Mouse (Mus musculus) cerebellum, postnatal 36 days (tissue): ENCODE measurements around the gene Cd83.

ENCODE experiments used
- DNase-seq, 2 experiments: peaks; one replicate each; pipeline ENCODE4 v3.0.0; 2021 to 2022; ENCODE audit warnings: mixed read lengths in 2 of 2

Cd83 gene

DNA sequence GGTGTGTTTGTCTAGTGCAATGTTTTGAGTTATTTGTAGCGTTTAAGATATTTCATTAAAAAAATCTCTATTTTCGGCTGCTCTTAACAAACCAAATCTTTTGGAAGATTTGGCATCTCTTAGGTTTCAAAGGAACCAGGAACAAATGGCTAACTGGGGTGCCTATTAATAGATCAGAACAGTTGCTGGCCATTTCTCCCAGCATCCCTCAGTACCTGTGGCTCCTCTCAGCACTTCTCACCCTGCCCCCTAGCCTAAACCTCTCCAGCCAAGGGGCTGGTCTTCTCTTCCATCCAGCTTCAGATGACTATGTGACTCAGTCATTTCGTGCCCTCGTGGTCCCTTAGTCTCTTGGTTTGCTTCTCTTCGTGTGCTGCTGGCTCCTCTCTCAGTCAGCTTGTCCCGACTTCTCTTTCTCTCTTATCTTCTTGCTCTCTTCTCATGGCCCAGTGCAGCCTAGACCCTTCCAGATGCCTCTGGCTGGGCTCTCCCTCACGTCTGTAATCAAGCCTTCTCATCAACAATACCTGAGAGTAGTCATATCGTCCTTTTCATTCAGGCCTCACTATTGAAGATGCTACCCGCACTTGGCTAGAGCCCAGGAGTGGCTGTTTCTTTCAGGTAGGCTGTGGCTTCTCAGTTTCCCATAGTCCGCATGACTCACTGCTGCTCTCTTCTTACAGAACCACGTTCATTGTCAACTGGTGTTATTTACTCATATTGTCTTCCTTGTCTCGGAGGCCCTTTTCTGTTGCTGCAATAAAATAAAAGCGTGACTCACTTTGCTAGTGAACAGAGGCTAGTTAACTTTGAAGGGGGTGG lies 9.8 kb upstream of the Cd83 start:
- no peak for DNase-seq

DNA sequence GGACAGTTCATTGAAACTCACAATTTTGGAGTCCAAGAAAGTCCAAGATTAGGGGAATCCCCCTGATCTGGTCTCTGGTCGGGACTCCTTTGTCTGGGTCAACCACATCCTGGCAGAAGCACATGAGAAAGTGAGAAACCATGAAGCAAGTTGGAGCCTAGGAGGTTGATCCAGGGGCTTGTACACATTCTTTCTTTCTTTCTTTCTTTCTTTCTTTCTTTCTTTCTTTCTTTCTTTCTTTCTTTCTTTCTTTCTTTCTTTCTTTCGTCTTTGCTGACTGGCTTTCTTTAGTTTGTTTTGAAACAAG lies 9.2 kb upstream of the Cd83 start:
- no peak for DNase-seq

DNA sequence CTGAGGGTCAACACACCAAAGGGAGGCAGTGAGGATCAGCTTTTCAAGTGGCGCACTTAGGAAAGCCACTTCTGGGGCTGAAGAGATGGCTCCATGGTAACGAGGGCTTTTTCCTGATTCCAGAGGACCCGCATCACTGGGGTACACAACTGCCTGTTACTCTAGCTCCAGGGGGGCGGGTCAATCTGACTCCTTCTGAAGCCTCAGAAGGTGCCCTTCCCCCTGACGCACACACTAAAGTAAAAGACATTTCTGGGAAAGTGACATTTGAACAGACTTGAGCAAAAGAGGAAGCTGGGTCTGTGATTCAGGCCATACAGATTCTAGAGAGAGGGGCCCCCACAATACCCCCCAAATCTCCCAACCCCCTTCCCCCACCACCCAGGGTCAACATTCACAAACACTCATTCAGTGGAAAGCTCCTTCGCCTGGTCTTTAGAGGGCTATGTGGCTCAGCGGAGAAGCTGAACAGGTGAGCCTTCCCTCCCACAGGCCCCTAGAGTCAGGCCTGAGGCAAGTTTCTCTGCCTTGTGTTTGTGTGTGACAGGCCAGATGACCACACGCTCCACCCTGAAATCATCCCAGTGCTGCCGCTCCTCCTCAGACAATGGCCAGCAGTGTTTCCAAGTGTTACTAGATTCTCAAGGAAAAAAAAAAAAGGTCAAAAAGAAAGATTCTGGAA lies 7.1 kb upstream of the Cd83 start:
- no peak for DNase-seq

DNA sequence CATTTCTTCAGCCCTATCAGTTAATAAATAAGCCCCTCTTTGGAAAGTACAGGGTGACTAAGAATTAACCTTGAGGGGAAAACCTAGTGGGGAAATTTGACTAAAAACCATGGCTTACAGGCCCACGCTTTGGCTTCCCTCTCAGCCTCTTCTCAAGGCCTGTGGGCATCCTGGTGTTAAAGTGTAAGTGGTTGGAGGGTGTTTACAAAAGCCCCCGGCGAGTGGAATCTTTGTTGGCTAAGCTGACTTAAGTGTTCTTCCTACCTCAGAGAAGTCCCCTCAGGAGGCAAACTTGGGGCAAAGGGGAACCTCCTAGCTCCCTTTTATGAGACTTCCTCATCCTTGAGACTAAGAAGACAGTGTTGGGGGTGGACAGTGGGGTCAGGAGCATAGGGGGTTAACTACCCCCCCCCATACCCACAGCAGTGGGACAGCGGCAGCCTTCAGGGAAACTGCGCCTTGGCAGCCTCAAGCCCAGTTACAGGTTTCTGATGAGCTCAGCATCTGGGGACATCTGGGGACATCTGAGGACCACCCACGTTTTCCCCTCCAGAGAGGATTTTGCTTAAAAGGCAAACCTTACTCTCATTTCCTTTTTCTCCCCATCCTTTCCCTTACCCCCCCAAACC lies 6.4 kb upstream of the Cd83 start:
- DNase-seq = no peak

DNA sequence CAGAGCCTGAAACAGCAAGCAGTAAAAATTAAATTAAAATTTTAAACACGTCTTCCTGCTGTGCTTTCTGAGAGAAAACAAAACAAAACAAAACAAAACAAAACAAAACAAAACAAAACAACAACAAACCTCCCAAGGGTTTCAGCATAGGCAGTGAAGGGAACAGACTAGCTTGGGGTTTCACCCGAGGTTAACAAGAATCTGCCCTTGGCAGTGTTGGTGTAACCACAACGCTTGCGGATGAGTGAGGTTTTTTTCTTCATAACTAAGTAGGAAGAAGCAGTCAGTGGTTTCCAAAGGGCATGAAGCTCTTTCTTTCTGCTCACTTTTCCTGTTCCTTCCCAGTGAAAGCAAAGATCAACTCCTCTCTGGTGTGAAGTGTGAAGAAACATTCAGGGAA lies 5.6 kb upstream of the Cd83 start:
- DNase-seq = no peak

DNA sequence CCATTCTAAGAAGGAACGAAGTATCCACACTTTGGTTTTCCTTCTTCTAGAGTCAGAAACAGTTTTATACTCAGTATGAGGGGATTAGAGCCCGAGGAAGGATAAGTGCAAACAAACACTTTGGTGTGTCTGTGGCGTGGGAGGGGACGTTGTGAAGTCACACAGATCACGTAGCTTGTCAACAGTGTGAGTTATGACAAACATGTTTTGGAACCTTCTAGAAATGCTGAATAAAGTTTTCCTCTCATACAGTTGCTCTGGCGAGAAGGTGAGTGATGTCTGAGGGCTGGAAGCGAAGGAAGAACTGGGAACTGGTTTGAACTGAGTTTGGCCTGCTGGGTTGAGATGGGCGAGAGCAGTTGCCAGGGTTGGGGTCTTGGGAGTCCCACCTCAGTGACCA lies 4.5 kb upstream of the Cd83 start:
- no peak for DNase-seq

DNA sequence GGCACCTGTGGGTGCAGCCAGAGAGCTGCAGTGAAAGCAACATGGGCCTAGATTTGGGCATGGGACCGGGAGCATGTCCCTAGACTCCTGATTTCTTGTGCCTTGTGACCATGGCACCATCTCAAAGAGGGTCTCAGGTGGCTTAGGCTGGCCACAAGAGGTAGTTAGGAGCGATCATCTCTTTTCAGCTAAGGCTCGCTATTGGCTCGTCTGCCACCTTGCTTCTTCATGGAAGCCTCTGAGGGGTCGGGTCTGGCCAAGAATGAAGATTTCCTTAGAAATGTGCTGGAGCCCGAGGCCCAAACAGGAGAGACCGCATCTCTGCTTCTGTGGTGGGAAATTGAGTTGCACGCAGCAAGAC lies 1.1 kb downstream of the Cd83 start:
- DNase-seq = peak in 1 of 2 experiments; percentile 22

DNA sequence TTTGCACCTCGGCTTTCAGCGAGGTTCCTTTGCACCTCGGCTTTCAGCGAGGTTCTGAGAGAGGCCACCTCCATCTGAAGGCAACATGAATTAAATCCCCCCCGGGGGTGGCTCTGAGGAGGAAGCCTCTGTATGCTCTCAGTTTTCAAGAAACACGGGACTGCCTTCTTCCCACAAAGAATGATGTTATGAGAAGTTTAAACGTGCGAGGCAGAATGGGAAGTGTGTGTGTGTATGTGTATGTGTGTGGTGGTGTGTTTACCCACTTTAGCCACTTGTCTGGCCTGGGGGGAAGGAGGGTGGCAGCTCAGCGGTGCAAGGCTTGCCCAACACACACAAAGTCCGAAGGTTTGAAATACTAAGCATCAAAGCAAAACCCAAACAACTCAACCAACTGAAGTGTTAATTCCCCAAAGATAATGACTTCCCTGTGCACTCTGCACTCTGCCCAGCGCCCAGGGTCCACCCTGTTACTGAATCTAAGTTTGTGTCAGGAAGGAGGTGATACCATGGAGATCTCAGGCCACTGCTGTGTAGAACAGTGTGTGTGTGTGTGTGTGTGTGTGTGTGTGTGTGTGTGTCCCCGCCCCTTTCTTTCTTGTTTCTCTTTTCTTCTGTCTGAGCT lies 1.7 kb downstream of the Cd83 start:
- DNase-seq = no peak

DNA sequence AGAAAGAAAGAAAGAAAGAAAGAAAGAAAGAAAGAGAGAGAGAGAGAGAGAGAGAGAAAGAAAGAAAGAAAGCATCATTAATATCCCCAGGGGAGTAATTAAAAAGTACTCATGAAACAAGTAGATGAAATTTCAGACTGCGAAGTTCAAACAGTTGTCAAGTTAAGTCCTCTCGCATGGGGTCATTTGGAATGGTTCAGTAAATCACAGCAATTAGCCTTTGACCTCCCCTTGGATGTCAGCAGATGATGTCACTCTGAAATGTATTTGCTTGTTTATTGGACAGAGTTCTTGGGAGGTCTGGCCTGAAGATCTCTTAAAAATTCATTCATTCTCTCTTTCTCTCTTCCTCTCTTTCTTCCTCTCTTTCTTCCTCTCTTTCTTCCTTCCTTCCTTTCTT lies 2.7 kb downstream of the Cd83 start:
- DNase-seq = no peak

DNA sequence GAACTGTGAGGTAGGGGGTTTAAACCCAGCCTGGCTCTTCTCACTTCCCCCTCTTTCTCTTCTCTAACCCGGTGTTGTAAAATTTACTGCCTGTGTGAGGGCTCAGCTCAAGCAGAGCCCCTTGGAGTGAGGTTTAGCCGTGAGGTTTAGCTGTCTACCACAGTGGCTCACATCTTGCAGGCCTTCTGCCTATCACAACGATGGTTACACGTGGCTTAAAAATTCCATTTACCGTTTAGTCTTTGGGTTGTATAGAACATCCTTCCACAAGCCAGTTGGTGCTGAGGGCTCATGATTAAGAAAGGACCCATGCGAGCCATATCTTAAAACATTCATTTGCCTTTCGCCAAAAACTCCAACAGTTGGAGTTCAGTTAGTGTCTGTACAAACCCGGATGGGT lies 3.5 kb downstream of the Cd83 start:
- DNase-seq = no peak

DNA sequence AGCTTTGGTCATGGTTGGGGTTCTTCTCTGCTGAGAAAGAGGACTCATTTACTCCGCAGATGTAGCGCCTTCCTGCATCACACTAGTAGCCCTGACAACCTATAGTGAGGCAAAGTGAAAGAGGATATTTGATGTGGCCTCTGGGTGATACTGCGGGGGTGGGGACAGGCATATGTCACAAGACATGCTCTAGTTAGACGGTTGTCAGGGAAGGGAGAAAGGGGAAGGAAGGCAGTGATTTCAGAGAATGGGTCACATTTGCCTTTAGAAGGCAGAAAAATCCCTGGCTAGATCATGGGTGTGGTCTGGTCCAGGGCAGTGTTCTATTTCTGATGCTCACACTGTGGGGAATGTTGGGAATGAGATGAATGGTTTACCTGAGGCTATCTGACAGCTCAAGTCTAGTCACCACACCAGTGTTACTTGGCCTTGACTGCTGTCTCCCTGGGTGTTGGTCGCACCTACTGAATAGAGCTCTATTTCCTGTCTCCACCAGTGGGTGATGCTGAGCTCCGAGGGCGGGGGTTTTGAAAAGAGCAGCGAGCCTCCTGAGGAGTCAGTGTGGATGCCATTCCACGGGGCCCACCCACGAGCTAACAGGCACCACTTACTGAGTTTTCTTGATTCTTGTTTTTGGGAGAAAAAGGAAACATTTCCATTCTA lies 4.5 kb downstream of the Cd83 start:
- DNase-seq = no peak

DNA sequence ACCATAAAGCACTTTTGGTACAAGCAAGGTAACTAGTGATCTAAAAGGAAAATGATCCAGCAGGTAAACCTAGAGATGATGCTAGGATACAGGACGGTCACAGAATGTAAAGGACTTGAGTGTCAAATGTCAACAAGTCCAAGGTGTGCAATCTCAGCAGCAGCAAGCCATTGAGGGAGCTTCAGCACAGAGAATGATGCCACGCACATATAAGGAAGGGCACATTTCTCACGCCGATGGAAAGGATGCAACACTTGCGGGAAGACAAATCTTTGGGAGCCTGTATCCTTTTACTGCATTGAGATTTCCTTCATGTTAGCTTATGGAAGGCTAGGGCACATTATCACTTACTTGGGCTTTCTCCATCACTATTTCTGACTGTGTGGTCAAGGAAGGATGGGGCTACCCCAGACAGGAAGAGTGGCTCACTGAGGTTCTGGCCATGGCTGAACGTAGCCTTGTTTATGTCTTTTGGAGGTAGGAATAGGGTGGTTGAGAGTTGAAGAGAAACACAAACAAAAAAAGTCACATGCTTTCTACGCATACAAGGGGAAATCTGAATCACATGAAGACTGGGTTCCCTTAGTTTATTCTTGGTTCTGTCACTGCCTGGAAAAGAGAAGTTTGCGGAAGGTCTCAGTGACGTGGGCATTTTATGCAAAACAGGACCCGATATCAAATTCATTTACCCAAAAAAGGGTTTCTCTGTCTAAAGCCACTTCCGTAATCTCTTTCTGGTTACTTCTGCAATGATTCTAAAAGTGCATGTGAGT lies 5.8 kb downstream of the Cd83 start:
- DNase-seq = no peak

DNA sequence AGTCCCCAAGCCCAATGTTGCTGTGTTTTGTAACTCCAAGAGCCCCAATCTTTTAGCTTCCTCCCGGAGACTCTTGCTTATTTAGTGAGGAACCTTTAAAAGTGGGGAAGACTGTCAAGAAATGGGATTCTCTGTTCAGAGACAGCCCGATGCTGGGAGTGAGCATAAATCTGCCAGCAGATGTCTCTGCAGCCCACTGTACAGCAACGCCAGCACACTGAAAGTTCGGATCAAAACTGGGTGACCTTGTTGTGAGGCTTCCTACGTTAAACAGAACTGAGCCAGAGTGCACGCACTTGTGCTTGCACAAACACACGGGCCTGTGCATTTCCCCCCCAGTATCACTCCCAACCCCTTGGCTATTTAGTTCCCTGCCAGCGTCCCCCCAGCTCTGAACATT lies 10.8 kb downstream of the Cd83 start:
- DNase-seq = peak; percentile 30 to 44

DNA sequence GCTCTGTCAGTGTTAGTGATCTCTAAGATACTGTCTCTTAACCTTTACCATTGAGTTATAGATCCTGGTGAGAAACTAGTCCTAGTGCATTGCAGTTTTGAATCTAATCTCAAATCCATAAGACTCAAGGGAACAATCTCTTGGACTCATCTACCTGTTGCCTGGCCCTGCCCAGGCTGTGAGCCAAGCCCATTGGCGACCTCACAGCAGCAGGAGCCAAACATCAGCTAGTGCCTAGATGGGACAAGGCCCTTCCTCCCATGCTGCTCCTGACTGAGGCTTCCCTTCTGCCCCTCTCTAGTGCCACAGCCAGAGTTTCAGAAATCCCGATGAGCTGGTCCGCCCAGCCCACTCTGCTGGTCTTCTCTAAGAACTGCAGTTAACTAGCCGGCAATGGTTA lies 14.1 kb downstream of the Cd83 start:
- DNase-seq = no peak

DNA sequence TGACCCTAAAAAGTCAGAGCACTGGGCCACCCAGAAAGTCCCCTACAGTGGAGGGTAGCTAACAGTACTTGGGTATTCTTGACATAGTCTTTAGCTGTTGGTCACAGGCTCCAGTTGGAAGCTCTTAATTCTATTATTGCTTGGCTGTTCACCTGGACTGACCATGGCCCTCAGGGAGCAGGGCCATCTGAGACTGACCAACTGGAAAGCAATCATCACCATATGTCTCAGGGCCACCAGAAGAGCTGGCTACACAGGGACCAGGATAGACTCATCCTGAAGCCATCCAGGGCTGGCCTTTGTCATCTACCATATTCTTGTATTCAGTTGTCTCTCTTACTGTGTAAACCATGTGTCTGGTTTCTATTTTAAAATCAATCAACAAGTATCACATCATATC lies 15.6 kb downstream of the Cd83 start:
- peak; percentile 43 to 46 for DNase-seq

DNA sequence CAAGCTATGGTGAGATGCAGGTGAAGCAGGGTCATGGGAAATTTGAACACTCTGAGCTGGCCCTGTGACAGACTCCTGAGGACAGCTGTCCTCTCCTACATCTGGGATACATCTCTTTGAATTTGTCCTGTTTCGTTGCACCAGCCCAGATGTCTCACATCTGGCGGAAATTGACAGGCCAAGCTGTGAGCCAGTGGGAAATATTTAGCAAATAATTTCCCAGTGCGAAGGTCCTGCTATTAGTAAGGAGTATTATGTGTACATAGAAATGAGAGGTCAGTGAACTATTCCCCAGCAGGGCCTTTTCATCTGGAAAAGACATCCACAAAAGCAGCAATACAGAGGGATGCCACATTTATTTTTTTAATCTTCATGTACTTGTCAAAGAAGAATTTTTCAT lies 17.4 kb downstream of the Cd83 start:
- no peak for DNase-seq

DNA sequence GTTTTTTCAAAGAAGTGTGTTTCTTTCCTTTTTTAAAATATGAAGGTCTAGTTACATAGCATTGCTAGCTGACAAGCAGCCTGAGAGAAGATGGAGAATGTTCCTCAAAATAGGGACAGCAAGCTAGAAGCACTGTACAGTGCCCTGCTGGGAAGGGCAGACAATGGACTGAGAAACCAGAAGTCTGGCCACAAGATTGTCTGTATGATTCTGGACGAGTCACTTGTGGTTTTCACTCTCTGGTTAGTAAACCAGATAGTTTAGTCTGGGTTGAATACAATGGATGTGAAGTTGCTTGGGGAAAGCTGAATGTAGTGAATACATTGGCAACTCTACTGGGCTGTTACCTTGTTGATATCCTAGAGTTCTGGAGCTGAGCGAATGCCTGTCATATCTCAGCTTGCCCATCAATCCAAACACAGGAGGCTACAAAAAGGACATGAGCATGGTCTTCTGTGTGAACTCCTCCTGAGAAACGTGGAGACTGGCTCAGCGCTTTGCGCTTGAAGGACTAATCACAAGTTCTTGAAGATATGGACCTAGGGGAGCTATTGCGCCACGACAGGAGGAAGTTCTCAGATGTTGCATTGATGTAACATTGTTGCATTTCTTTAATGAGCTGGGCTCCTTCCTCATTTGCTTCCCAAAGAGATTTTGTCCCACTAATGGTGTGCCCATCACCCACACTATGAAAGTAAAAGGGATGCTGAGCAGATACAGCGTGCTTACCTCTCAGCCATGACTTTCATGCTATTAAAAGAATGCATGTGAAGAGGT lies 18.0 kb downstream of the Cd83 start:
- DNase-seq = no peak

DNA sequence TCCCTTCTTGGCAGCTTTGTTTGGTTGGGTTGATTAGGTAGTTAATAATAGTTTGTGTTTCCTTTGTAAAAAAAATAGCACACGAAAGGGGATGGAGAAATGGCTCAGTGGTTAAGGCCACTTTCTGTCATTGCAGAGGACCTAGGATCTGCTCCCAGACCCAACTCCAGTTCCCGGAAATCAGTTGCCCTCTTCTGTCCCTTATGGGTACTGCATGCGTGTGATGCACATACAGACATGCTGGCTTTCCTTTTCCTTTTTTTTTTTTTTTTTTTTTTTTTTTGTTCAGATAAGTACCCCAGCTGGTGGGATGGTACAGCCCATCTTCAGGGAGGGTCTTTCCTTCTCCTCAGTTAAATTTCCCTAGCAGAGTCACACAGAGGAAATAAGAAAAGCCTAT lies 20.1 kb downstream of the Cd83 start:
- DNase-seq = no peak

DNA sequence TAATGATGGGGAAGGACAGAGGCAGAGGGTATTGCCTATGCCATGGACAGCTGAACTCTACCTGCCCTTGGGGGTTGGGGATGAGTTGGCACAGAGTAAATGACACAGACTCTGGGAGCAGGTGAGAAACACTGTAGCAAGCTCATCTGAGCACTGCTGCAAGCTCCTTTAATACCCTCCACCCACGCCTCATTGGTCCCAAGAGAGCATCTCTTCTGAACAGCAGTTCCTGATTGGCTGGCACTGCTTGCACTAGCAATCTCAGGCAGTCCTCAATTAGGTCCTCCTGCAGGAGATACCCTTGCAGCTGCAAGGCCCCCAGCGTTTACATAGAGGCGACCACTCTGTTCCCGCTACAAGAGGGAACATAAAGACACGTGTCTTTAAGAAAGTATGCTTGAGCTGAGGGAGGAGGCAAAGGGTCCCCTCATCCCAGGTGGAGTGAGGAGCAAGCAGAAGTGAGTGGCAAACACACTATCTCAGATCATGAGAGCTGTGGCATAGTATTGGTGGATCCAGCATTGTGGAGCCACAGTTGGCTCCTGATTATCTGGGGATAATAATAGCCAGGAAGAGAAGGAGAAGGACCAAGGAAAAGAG lies 20.7 kb downstream of the Cd83 start:
- DNase-seq = no peak

DNA sequence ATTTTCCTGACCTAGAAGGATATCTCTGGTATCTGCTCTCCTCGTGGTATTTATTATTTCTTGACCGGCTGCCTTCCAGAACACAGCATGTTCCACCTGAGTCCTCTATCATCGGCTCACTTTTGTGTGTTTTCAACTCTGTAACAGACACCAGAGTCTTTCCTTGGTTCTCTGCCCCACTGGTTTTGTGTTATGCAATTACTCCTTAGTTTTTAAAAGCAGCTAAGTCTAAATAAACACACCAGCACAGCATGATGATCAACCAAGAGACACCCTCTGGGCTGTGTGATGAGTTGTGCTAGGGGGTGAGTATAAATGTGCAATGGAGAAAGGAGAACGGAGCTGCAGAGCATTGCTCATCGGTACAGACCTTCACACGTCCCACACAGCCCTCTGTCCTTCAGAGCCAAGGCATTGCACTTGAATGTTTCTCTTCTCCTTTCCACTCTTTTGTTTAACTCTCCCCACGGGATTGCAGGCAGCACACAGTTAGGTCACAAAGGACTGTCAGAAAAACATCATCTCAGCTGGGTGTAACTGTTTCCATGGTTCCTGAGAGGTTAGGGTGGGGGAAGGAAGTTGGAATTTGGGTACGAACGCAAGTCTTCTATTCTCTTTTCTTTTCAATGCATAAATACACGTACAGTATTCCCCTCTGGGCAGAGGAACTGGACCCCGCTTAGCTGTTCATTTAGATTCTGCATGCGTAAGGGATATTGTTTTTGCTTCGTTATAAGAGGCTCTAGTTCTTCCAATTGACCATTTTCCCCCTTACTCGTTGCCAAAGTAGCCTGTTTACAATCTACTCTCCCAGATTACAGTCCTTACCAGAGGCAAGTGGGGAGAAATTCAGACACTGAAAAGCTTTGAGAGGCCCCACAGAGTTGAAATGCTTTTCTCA lies 22.0 kb downstream of the Cd83 start:
- no peak for DNase-seq
